Mouse (Mus musculus) ES-E14 (cell line): ENCODE data around the gene St8sia6.

Source experiments
- CHD2 ChIP-seq: IDR thresholded peaks from 2 replicates; pipeline ENCODE4 v1.6.1; 2014; ENCODE audit warnings: mild to moderate bottlenecking, low read depth, low read length, inconsistent platforms
- MAFK ChIP-seq: IDR thresholded peaks from 2 replicates; pipeline ENCODE4 v1.6.1; 2014; ENCODE audit warnings: mild to moderate bottlenecking, low read depth, low read length, inconsistent platforms; ENCODE audit not compliant: insufficient read depth
- ZC3H11A ChIP-seq: IDR thresholded peaks from 2 replicates; pipeline ENCODE4 v1.6.1; 2012; ENCODE audit warnings: low read depth, mild to moderate bottlenecking, inconsistent platforms, low read length, borderline replicate concordance

DNA sequence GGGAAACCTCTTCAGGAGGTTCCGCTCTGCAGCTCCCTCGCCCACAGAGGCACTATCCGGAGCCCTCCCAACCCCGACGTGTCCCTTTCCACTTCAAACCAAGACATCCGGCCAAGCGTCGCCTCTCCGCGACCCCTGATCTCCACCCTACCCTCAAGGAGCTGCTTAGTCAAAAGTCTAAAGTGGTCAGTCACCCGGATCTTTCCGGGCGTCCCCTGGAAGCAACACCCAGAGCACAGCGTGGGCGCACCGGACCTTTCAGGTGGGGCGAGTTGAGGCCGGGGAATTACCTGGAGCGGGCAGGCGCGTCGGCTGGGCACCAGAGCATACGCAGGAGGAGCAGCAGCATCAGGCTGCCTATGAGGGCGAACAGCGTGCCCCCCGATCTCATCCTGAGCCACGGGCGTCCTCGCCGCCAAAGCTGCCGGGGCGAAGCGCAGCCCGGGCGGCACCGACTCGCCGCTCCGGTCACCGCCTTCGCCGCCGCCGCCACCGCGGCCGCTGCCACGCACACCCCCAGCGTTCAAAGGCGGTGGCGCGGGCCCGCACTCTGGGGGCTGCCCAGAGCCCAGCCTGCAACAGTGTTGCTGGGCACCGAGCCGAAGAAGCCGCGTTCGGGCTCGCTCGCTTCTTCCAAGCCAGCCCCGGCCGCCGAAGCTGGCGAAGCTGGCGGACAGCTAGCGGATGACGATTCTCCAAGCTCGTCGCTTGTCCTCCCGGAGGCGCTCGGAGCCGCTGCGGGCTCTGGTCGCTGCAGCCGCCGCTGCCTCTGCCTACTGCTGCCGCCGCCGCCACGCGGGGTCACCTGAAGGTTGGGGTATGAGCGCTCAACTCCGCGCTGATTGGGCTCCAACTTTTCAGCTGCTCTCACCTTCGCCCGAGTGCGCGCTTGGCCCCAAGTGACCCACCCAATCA, 553 bp downstream of the St8sia6 start:
- no peak for TF ChIP-seq MAFK
- no peak for TF ChIP-seq CHD2
- TF ChIP-seq ZC3H11A: no peak
